Mouse (Mus musculus) left cerebral cortex, postnatal 36 days (tissue): ENCODE results near the gene Zmat5. TPM values are rescaled to one million over a fixed set of nuclear protein-coding genes. Genes with fewer than 3 reads are reported as not detected.
A peak's percentile ranks its signal among the peaks of the same experiment; 100 is the strongest.

Source experiments
- DNase-seq, 2 experiments: peaks; one replicate each; pipeline ENCODE4 v3.0.0; 2021 to 2022; ENCODE audit warnings: low spot score in 2 of 2, mixed read lengths in 1 of 2
- intact Hi-C: fragments of 180-260 bp; cut with DNase I; formaldehyde crosslinking; loops from one replicate; pipeline ENCODE4 v1.15.1; 2025
- total RNA-seq, 2 experiments: library from RNA; stranded (reverse); gene quantifications; 2 replicates each; pipeline ENCODE4 v1.2.3; 2021

Zmat5 gene
- total RNA-seq: 10 to 100 TPM; 31.8 to 32.9 TPM

GRCm38 (mm10) chr11:4704072-4704964, at the start of gene Zmat5, which contains the start of gene Uqcr10:
Gene Zmat5, plus strand, starts transcription at chr11:4704678.
Gene Uqcr10, minus strand, starts transcription at chr11:4704342.
- peak; percentile 91 for DNase-seq
- intact Hi-C loops: no loop called here

GRCm38 (mm10) chr11:4659818-4660217, 44.7 kb upstream of the Zmat5 start:
- no peak for DNase-seq

GRCm38 (mm10) chr11:4660309-4661025, 44.0 kb upstream of the Zmat5 start:
- DNase-seq: no peak
- intact Hi-C loops: no loop called here

More at GRCm38 (mm10) chr11:4659818-4660217, 44.7 kb upstream of the Zmat5 start:
- intact Hi-C loops: no loop called here

GRCm38 (mm10) chr11:4661324-4661723, 43.2 kb upstream of the Zmat5 start:
- intact Hi-C loops: no loop called here
- peak; percentile 13 to 17 for DNase-seq

- intact Hi-C loops: no loop called here
- peak in 1 of 2 experiments; percentile 11 for DNase-seq
Observed at GRCm38 (mm10) chr11:4661871-4662495, 42.5 kb upstream of the Zmat5 start.

- peak in 1 of 2 experiments; percentile 10 for DNase-seq
- intact Hi-C loops: no loop called here
Observed at GRCm38 (mm10) chr11:4662496-4662878, 42.0 kb upstream of the Zmat5 start.

- intact Hi-C loops: no loop called here
- no peak for DNase-seq
Observed at GRCm38 (mm10) chr11:4671736-4672135, 32.7 kb upstream of the Zmat5 start.

- intact Hi-C loops: no loop called here
- DNase-seq: no peak
Observed at GRCm38 (mm10) chr11:4674593-4674992, 29.9 kb upstream of the Zmat5 start.

GRCm38 (mm10) chr11:4675126-4675562, 29.3 kb upstream of the Zmat5 start:
- intact Hi-C loops: no loop called here
- no peak for DNase-seq

- no peak for DNase-seq
- intact Hi-C loops: no loop called here
Observed at GRCm38 (mm10) chr11:4675693-4676092, 28.8 kb upstream of the Zmat5 start.

- no peak for DNase-seq
- intact Hi-C loops: no loop called here
Observed at GRCm38 (mm10) chr11:4677250-4677872, 27.1 kb upstream of the Zmat5 start.

GRCm38 (mm10) chr11:4678700-4679440, 25.6 kb upstream of the Zmat5 start:
- DNase-seq: peak; percentile 66 to 76
- intact Hi-C loops: no loop called here

- DNase-seq: peak; percentile 48 to 56
Observed at GRCm38 (mm10) chr11:4679441-4679832, 25.0 kb upstream of the Zmat5 start.

GRCm38 (mm10) chr11:4680126-4680525, 24.4 kb upstream of the Zmat5 start:
- DNase-seq: no peak
- intact Hi-C loops: no loop called here

More at GRCm38 (mm10) chr11:4679441-4679832, 25.0 kb upstream of the Zmat5 start:
- intact Hi-C loops: no loop called here

GRCm38 (mm10) chr11:4683516-4683915, 21.0 kb upstream of the Zmat5 start:
- intact Hi-C loops: no loop called here
- DNase-seq: no peak

GRCm38 (mm10) chr11:4684186-4684585, 20.3 kb upstream of the Zmat5 start:
- DNase-seq: no peak
- intact Hi-C loops: no loop called here

- DNase-seq: no peak
- intact Hi-C loops: no loop called here
Observed at GRCm38 (mm10) chr11:4685071-4685470, 19.4 kb upstream of the Zmat5 start.

GRCm38 (mm10) chr11:4685510-4685909, 19.0 kb upstream of the Zmat5 start:
- no peak for DNase-seq
- intact Hi-C loops: no loop called here

- intact Hi-C loops: no loop called here
- no peak for DNase-seq
Observed at GRCm38 (mm10) chr11:4687027-4687426, 17.5 kb upstream of the Zmat5 start.
